Mouse (Mus musculus) spleen, postnatal 10 days (tissue): Measurements from ENCODE around the gene Arpc5l.
"Not testable (repeated sequence)": the region's sequence is repeated elsewhere in the genome, so short reads cannot be mapped to it uniquely, and the experiment has no call there.

ENCODE experiments used
- DNase-seq, 2 experiments: peaks; one replicate each; pipeline ENCODE4 v3.0.0; 2021 to 2022; ENCODE audit warnings: low spot score in 2 of 2

Arpc5l gene

DNA sequence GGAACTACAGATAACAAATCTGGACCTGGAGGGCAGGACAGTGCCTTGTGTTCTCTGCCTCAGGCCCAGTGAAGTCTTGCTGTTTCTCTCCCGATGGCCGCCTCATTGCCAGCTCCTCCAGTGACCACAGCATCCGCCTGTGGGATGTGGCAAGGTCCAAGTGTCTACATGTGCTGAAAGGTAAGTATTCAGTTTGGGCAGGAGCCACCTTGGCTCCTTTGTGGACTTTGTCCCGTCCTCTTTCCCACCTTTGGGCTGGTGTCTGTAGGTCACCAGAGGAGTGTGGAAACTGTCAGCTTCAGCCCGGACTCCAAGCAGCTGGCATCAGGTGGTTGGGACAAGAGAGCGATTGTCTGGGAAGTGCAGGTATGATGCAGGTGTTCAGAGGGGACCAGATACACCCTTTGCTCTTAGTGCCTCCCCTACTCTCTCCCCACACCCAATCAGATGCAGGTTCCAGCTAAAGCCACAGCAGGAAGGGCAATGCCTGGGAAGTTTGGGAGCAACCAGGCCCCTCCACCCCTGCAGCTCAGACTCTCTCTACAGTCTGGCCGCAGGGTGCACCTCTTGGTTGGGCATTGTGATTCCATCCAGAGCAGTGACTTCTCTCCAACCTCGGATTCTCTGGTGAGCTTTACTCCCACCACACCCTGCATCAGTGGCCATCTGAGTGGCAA lies 5.1 kb upstream of the Arpc5l start:
- no peak for DNase-seq

DNA sequence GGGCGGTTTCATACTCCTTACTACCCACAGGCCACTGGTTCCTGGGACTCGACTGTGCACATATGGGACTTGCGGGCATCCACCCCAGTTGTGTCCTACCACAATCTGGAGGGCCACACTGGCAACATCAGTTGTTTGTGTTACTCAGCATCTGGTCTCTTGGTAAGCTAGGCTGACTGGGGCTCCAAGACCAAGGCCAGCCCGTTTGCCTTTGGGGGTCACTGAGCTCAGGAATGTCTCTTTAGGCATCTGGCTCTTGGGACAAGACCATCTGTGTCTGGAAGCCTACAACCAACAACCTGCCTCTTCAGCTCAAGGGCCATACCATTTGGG lies 4.6 kb upstream of the Arpc5l start:
- no peak for DNase-seq

GRCm38 (mm10) chr2:39001866-39002265 lies 3.3 kb upstream of the Arpc5l start:
- no peak for DNase-seq

GRCm38 (mm10) chr2:39003106-39003505 lies 2.0 kb upstream of the Arpc5l start:
- no peak for DNase-seq

DNA sequence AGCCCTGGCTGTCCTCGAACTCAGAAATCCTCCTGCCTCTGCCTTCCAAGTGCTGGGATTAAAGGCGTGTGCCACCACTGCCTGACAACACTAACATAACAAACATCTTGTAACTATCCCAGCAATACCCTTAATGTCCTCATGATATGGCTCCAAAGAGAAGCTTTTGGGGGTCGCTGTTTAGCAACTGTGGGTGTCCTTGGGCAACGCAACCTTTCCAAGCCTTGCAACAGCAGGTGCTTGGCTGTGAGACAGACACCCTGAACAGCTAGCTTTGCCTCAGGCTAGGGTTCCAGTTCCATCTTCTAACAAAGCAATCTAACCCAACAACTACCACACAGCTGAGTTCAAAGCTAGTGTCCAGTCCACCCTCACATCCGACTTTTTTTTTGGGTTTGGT lies 1.6 kb upstream of the Arpc5l start:
- no peak for DNase-seq

GRCm38 (mm10) chr2:39004372-39004771 lies 776 bp upstream of the Arpc5l start:
- DNase-seq = peak; percentile 41 to 44

- DNase-seq = peak in 1 of 2 experiments; percentile 82
Measured at GRCm38 (mm10) chr2:39005574-39006079, 479 bp downstream of the Arpc5l start, which contains the start of gene Rpl35. TSS of gene Rpl35 (minus strand) at chr2:39005624.

- no peak for DNase-seq
Measured at GRCm38 (mm10) chr2:39006149-39006730, 1.1 kb downstream of the Arpc5l start.

GRCm38 (mm10) chr2:39007865-39008264 lies 2.7 kb downstream of the Arpc5l start:
- peak; percentile 88 to 94 for DNase-seq

DNA sequence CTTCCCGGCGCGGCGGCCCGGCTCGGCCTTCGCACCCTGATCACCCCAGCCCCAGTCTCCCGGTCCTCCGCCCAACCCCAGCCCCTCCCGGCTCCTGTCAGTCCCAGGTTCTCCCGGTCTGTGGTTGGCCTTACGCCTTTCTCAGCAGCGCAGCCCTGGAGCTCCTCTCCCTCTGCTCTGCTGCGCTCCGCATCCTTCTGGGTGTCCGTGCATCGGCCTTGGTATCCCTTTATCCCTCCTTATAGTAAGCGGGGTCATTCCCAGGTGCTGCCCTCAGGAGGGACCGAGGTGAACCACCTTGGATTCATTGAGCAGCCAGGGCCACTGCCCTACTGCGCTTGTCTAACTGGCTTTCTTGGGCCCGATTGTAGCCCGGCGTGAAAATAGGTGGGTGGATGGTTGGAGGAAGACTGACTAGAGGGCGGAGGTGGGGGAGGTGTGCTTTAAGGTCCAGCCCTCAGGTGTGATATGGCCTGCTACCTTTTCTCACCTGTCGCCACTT lies 3.3 kb downstream of the Arpc5l start:
- no peak for DNase-seq

GRCm38 (mm10) chr2:39008954-39009365 lies 3.8 kb downstream of the Arpc5l start:
- peak in 1 of 2 experiments; percentile 84 for DNase-seq

DNA sequence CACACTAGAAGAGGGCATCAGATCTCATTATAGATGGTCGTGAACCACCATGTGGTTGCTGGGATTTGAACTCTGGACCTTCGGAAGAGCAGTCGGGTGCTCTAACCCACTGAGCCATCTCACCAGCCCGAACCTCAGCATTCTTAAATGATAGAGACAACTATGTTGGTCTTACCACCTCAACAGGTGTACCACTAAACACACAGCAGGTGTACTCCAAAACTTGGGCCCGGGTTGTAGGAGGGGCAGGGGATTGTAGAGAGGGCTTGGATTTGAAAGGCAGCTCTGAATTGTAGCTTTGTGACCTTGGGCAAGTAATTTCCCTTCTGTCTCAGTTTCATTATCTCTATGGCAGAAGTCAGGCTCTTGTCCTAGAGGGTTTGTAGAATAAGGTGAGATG lies 5.0 kb downstream of the Arpc5l start:
- DNase-seq = not testable (repeated sequence)

GRCm38 (mm10) chr2:39011264-39011663 lies 6.1 kb downstream of the Arpc5l start:
- no peak for DNase-seq

DNA sequence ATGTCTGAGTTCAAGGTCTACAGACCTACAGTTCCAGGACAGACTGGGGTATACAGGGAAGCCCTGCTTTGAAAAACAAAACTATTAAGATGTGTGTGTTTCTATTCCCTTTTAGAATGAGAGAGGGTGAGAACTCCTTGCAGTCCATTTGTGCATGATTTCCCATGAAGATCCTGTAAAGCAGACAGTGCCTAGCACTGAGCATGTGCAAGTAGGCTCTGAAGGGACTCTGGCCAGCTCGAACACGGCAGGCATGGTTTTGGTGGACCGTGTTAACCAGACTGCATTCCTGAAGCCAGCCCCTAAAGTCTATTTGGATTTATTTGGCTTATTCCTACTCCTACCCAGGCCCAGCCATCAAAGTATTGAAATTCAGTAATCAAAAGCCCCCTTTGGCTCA lies 6.8 kb downstream of the Arpc5l start:
- DNase-seq = no peak

DNA sequence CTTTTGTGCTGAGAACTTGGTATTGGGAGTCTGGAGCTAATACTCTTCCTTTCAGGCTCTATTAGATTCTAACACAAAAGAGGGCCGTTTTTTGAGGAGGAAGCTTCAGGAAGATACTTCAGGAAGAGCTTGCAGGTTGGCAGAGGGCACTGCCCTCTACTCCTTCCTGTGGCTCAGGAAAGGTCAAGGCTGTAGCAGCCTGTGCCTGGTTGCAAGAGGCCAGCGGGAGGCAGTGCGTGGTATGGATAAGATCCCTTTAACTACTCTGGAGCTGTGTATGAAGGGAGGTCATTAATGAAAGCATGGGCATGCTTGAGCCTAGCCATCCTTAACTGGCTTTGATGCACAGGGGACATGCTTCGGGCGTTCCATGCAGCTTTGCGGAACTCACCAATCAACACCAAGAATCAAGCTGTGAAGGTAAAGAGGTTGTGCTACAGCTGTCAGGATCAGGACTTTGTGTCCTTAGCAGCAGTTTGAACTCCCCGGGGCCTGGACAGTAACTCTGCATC lies 7.7 kb downstream of the Arpc5l start:
- DNase-seq = no peak

- DNase-seq = no peak
Measured at GRCm38 (mm10) chr2:39016581-39016980, 11.4 kb downstream of the Arpc5l start.

DNA sequence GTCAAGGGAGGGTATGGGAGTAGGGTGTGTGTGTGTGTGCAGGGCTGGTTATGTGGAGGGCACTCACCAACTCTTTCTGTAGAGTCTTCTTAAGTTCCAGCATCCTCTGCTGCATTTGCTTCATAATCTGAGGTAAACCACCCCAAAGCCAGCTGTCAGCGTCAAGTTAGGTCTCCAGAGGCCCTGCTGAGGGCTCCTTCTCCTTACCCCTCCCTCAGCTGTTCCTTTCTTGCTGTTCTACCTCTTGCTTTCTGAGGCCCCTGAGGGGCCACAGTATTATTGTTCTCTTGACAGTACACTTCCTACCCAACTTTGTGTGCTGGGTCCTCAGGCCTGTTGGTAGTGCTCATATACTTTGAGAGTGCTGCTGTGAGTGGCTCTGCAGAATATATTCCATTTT lies 14.9 kb downstream of the Arpc5l start:
- DNase-seq = no peak

DNA sequence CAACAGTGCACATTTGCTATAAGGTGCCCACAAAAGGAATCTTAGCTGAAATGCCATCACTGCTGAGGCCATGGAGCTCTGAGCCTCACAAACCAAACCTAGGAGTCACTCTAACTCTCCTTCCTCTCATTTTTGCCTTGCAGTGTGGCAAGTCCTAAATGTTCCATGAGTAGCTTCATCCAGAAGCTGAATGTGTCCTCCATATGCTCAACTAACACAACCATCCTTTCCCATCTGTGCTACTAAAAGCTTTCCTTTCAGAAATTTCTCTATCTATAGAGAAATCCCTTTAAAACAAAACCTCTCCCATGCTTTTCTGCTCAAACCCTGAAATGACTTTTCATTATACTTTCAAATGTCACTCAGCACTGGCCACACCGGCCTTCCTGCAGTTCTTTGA lies 26.5 kb downstream of the Arpc5l start:
- no peak for DNase-seq

- DNase-seq = no peak
Measured at GRCm38 (mm10) chr2:39040215-39040614, 35.1 kb downstream of the Arpc5l start.

GRCm38 (mm10) chr2:39048515-39048914 lies 43.4 kb downstream of the Arpc5l start:
- DNase-seq = no peak

- DNase-seq = no peak
Measured at GRCm38 (mm10) chr2:39064687-39065399, 59.7 kb downstream of the Arpc5l start.
